Mouse (Mus musculus) adrenal gland, postnatal 4 days (tissue): ENCODE results near the gene Fgf4. TPM values are rescaled to one million over a fixed set of nuclear protein-coding genes. Genes with fewer than 3 reads are reported as not detected.
A peak's percentile ranks its signal among the peaks of the same experiment; 100 is the strongest.
"Not testable (repeated sequence)": the region's sequence is repeated elsewhere in the genome, so short reads cannot be mapped to it uniquely, and the experiment has no call there.

Experiments used
- DNase-seq, 2 experiments: peaks; one replicate each; pipeline ENCODE4 v3.0.0; 2021 to 2022; ENCODE audit warnings: low spot score in 2 of 2, mixed read lengths in 2 of 2
- total RNA-seq, 2 experiments: library from RNA; stranded (reverse); gene quantifications; 2 replicates each; pipeline ENCODE4 v1.2.3; 2021

The Fgf4 gene
- total RNA-seq, 2 experiments from 2014 or later, result not detected

- DNase-seq, result no peak
These were observed 17.0 kb downstream of the Fgf4 start for GRCm38 (mm10) chr7:144864160-144864670.

- DNase-seq, result no peak
These were observed 20.0 kb downstream of the Fgf4 start for GRCm38 (mm10) chr7:144867161-144867560.

- no peak for DNase-seq
These were observed 20.4 kb downstream of the Fgf4 start for GRCm38 (mm10) chr7:144867602-144868001.

- DNase-seq, result no peak
These were observed 25.3 kb downstream of the Fgf4 start for GRCm38 (mm10) chr7:144872420-144872819.

GRCm38 (mm10) chr7:144873160-144873559 is 26.0 kb downstream of the Fgf4 start:
- no peak for DNase-seq

- DNase-seq, result no peak
These were observed 27.1 kb downstream of the Fgf4 start for GRCm38 (mm10) chr7:144874226-144874625.

GRCm38 (mm10) chr7:144878401-144878800 is 31.2 kb downstream of the Fgf4 start:
- no peak for DNase-seq

- DNase-seq, result no peak
These were observed 35.9 kb downstream of the Fgf4 start for GRCm38 (mm10) chr7:144883106-144883505.

GRCm38 (mm10) chr7:144887672-144888071 is 40.5 kb downstream of the Fgf4 start:
- no peak for DNase-seq

- peak in 1 of 2 experiments; percentile 20 for DNase-seq
These were observed 41.6 kb downstream of the Fgf4 start for GRCm38 (mm10) chr7:144888564-144889299.

GRCm38 (mm10) chr7:144890661-144891060 is 43.5 kb downstream of the Fgf4 start:
- not testable (repeated sequence) for DNase-seq

- DNase-seq, result no peak
These were observed 44.7 kb downstream of the Fgf4 start for GRCm38 (mm10) chr7:144891863-144892262.

- DNase-seq, result no peak
These were observed 45.2 kb downstream of the Fgf4 start for GRCm38 (mm10) chr7:144892322-144892721.

GRCm38 (mm10) chr7:144894191-144894590 is 47.0 kb downstream of the Fgf4 start:
- DNase-seq, result no peak

GRCm38 (mm10) chr7:144894706-144895105 is 47.5 kb downstream of the Fgf4 start:
- DNase-seq, result no peak

GRCm38 (mm10) chr7:144895305-144896111 is 48.3 kb downstream of the Fgf4 start:
- peak; percentile 40 to 57 for DNase-seq

GRCm38 (mm10) chr7:144896294-144897218 is 49.4 kb downstream of the Fgf4 start, which contains the start of gene Fgf15:
TSS of gene Fgf15 (plus strand) at chr7:144896531.
- DNase-seq, result no peak

- no peak for DNase-seq
These were observed 51.3 kb downstream of the Fgf4 start for GRCm38 (mm10) chr7:144898506-144898905.

GRCm38 (mm10) chr7:144905514-144905913 is 58.3 kb downstream of the Fgf4 start:
- not testable (repeated sequence) for DNase-seq

GRCm38 (mm10) chr7:144906708-144907397 is 59.7 kb downstream of the Fgf4 start:
- DNase-seq, result no peak
